Mouse (Mus musculus) 3134 (cell line): Measurements from ENCODE around the gene Agbl3.

ENCODE experiments used
- DNase-seq: peaks from one replicate; pipeline ENCODE4 v3.0.0-alpha.2; 2011; ENCODE audit warnings: low spot score; ENCODE audit not compliant: insufficient read length; ENCODE audit errors: extremely low read depth

Agbl3 gene

DNA sequence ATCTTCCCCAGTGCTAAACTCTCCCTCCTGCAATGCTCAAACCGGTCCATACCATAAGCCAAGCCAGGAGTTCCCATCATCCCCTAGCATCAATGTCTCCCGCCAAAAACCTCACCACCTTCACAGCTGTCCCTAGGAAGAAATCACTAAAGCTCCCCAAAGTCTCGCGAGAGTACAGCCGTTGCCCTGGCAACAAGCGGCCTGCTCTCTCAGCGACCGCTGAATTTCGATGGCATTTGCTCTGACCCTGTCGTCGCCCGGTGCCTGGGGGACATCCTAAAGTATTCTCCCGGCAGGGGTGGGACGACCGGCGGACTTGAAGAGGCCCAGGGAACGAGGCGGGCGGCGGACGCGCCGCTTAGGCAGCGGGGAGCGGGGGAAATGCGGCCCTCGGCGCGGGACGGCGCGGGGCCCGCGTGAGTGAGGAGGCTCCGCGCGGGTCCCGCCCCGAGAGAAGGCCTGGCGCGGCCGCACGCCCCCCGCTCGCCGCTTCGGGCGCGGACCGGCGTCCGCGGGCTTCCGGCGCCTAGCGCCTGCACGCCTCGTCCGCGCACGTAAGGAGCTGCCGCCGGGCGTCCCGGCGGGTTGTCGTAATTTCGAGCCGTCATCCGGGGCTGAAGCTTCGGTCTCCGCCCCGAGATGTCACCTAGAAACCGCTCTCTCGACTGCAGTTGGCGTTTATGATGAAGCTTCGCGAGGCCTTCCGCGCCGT is at the start of gene Agbl3:
Gene Agbl3 (plus strand): TSS at position 202 of the 712 bp plus-strand sequence.
- DNase-seq = peak; percentile 94

- DNase-seq = no peak
Observed at GRCm38 (mm10) chr6:34731007-34731406, 49.2 kb upstream of the Agbl3 start.

DNA sequence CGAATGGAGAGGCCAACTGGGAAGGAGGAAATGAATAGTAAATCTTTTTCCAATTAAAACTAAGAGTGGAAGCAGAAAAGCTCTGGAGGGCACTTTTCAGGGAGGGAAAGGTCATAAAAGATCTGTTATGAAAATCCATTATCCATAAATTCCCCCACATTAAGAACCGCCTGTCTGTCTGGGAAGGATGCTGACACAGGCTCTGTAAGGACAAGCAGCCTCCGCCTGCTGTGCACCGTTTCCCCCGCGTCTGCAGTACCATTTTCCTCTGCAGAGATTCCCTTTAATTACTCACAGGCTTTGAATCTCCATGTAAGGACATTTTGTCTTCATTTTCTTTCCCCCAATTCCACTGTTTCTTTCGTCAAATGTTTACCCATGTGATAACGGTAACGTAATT is 48.7 kb upstream of the Agbl3 start:
- DNase-seq = no peak

DNA sequence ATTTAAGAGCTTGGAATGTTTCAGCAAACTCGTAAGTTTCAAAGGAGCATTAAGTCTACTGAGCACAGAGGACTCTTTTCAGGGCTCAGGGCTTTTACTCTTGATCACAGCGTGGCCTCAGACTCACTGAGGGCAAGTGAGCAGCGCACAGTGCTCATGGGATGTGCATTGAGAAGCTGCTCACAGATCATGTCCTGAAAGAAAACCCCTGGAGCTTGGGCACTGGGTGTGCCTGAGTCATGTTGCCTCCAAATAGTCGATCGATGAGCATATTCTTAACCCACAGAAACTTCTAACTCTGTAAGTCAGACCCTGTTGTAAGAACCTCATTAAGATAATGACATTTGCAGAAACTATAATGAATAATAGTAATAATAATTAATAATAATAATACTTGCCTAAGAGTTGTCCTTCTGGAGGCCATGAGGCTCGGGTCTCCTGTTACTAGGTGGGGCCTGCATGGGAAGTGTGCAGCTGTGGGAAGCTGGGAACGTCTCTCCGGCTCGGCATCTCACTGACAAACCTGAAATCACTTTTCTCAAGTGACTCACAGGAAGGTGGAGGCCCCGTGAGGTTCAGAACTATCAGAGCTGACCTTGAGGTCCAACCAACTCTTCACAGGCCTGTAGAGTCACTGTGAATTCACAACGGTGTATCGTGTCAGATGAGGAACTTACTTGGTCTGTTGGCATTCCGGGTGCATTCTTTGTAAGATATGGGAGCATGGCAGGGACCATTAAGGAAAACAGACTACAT is 45.1 kb upstream of the Agbl3 start:
- DNase-seq = no peak

DNA sequence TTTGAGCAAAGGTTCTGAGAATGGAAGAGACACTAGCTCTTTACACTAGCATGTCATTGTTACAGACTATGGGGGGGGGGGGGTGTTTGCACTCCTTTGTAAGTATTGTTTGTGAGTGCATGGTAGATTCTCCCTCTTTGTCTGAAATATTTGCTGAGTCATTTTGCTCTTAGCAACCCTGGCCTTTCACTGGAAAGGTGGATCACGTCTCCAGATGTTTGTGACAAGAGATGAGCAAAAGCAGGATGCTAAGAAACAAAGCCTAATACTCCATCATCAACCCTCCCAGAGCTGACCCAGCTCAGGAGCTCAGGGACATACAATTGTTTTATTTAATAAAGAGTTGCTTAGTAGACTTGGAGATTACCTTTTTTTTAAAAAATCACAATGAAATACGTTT is 43.3 kb upstream of the Agbl3 start:
- no peak for DNase-seq

- DNase-seq = peak; percentile 68
Observed at GRCm38 (mm10) chr6:34743946-34744345, 36.3 kb upstream of the Agbl3 start.

- DNase-seq = no peak
Observed at GRCm38 (mm10) chr6:34747846-34748245, 32.4 kb upstream of the Agbl3 start.

DNA sequence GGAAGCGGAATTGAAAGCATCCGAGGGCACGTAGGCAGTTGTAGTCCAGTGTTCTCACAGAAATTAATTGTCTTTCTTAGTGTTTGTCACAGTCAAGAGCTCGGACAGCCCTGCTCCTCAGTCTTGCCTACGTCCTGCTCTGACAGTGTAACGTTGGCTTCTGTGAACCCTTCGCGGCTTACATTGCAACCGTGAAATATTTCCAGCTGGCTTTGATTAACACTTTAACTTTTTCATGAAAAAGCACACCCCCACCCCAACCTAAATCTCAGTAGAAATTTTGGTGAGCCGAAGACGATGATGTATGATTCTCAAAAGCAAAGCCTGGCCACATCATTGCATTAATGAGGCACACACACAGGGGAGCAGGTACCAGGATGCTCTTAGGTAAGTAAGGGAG is 31.7 kb upstream of the Agbl3 start:
- no peak for DNase-seq

GRCm38 (mm10) chr6:34749526-34749925 is 30.7 kb upstream of the Agbl3 start:
- no peak for DNase-seq

DNA sequence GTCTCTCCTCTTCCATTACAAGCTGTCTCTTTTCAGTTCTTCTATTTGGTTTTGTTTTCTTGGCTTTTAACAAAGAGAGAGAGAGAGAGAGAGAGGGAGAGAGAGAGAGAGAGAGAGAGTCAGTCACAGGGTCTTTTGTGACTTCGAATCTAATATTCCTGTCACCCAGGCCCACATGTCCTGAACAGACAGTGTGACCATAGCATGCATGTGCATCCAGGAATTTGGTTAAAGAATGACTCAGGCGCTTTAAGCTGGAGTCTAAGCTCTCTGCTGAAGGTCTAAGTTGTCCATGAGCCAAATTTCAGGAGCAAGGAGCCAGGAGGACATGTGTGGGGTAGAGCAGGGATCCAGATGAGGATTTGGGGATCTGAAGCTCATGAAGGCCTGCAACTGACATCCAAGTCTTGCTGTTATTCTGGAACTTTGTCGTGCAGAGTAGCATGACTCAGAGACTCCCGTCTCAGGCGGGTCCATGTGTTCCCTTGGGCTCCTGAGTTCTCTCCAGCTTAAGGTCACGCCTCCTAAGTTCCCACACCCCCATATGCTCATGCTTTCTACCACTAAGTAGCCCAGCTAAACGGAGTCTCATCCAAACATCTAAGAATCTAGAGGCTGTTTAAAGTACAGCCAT is 29.6 kb upstream of the Agbl3 start:
- peak; percentile 64 for DNase-seq

DNA sequence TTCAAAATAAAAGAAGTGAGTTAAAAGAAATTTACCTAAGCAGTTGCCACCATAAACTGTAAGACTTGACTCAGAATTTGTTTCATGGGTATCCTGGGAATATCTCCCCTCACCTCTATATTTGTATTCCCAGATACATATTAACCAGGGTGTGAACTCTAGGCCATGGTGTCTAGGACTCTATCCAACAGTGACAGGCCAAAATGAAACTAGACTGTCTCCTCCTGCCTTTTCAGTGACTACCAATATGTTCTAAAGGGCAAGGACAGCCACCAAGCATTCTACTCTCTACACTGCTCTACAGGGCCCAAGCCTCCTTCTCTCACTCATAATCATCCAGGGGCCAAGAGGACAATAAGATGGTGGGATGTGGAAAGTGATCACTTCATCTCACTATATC is 28.6 kb upstream of the Agbl3 start:
- no peak for DNase-seq

DNA sequence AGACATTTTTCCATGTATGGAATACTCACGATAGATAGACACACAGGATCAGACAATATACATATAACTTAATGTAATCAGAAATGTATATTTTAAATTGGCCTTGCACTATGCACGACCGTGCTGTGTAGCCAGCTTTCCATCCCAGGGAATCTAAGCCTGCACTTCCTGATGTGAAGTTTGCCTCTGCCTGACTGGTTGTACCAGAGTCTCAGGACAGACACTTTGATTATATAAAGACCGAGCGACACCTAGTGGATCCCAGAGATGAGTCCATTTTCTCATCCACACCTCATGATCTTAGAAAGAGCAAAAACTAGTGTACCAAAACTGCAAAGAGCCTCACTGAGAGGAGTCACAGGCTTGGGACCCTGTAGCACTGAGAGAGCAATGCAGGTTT is 25.8 kb upstream of the Agbl3 start:
- DNase-seq = no peak

DNA sequence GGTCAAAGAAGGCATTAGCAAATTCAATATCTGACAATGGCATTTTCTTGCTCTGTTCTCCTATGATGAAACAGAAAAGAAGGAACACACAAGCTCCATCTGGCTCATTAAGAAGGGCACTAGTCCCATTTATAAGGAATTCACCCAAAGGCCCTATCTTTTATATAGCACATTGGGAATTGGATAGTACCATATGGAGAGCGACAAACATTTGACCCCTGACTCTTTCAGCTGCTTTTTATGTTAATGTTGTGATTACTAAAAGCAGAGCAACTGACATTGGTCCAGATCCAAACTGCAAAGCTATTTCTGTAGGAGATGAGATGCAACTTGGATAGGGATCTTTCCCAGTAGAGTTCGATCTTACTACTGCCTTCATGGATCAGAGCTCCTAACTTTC is 21.9 kb upstream of the Agbl3 start:
- no peak for DNase-seq

- no peak for DNase-seq
Observed at GRCm38 (mm10) chr6:34760023-34760422, 20.2 kb upstream of the Agbl3 start.

GRCm38 (mm10) chr6:34765721-34766120 is 14.5 kb upstream of the Agbl3 start:
- no peak for DNase-seq

GRCm38 (mm10) chr6:34769984-34770383 is 10.2 kb upstream of the Agbl3 start:
- no peak for DNase-seq

GRCm38 (mm10) chr6:34770491-34770890 is 9.7 kb upstream of the Agbl3 start:
- no peak for DNase-seq

DNA sequence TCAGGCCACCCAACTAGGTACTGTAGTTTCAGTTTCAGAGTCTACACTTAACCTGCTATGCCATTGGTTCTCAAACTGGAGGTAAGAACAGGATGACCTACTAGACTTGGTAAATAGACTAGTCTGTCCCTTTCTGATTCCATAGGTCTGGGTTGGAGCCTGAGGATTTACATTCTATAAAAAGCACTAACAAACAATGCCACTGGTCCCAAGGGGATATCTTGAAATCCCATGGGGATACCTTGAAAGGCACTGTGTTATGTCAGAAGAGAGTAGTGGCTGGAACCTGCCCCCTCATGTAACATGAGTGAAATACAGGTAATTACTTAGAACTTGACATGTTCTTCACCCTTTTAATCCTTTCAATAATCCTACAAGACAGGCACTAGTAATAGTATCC is 3.8 kb upstream of the Agbl3 start:
- DNase-seq = no peak

- no peak for DNase-seq
Observed at GRCm38 (mm10) chr6:34777094-34777493, 3.1 kb upstream of the Agbl3 start.

GRCm38 (mm10) chr6:34777981-34778668 is 2.1 kb upstream of the Agbl3 start:
- DNase-seq = no peak

- no peak for DNase-seq
Observed at GRCm38 (mm10) chr6:34780943-34781289, 684 bp downstream of the Agbl3 start.
